Mouse (Mus musculus): ENCODE data around the gene Ezh2.

- no peak for TF ChIP-seq CTCF (IDR thresholded peaks at IDR 0.05; ENCODE audit: low read depth)
- TF ChIP-seq EP300 (IDR thresholded peaks at IDR 0.05; ENCODE audit: low read depth), result no peak
Observed at GRCm38 (mm10) chr6:47494562-47494961, 100.6 kb downstream of the Ezh2 start.

All from liver, postnatal 0 days (tissue).